Mouse (Mus musculus) bone marrow macrophage, adult 2 months (primary cell): Measurements from ENCODE around the gene Rbm6. TPM values are rescaled to one million over a fixed set of nuclear protein-coding genes. Genes with fewer than 3 reads are reported as not detected.

Source experiments
- H3K27ac ChIP-seq: 2 replicates; pipeline ENCODE4 v1.5.1; 2012; ENCODE audit warnings: low read depth, low read length; ENCODE audit not compliant: insufficient read depth
- H3K4me1 ChIP-seq: 2 replicates; pipeline ENCODE4 v1.6.1; 2012; ENCODE audit warnings: low read length; ENCODE audit not compliant: control insufficient read depth, insufficient read depth
- H3K4me3 ChIP-seq: 2 replicates; pipeline ENCODE4 v1.5.1; 2012; ENCODE audit warnings: mild to moderate bottlenecking, low read length, moderate library complexity; ENCODE audit not compliant: insufficient read depth
- CTCF ChIP-seq: IDR thresholded peaks from 2 replicates; pipeline ENCODE4 v1.5.1; 2012; ENCODE audit warnings: low read depth, mild to moderate bottlenecking, low read length, moderate library complexity
- POLR2A ChIP-seq: IDR thresholded peaks from 2 replicates; pipeline ENCODE4 v1.6.1; 2012; ENCODE audit warnings: mild to moderate bottlenecking, low read depth, low read length, borderline replicate concordance
- polyA plus RNA-seq: library from polyadenylated mRNA; stranded (reverse); fragments of >200 nt; gene quantifications from 2 replicates; pipeline ENCODE4 v1.2.4, GENCODE M21; 2012; ENCODE audit not compliant: missing spikeins, insufficient read depth, insufficient read length

Gene Rbm6
- polyA plus RNA-seq, 1 experiment = 73.5 TPM

DNA sequence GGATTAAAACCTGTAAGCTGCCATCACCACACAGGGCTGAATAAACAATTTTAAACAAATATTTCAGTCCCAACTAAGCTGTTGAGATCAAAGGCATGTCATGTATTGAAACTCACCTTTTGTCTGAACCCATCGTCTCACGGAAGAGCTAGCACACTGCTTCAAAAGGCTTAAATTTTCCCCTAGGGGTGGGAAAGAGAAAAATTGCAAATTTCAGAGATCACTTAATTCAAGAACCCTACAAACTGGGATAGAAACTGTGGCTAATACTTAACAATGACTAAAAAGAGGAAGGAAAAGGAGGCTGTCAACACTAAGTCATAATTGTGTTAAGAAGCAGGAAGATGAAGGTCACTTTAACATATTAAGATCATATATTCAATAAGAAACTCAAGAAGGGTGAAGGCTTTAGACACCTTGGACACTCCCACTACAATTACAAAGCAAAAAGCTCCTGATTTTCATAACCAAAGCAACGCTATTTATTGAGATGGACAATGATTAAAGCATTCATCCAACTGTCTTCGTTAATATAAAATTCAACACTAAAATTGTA lies 103.5 kb downstream of the Rbm6 start:
- Histone ChIP-seq H3K4me3 (peak overlapping the region; percentile 95), H3K4me1 (peaks cover 6% of the 10 kb centered on the region), H3K27ac (peak overlapping the region; percentile 79)
- TF ChIP-seq POLR2A = no peak
- no peak for TF ChIP-seq CTCF

DNA sequence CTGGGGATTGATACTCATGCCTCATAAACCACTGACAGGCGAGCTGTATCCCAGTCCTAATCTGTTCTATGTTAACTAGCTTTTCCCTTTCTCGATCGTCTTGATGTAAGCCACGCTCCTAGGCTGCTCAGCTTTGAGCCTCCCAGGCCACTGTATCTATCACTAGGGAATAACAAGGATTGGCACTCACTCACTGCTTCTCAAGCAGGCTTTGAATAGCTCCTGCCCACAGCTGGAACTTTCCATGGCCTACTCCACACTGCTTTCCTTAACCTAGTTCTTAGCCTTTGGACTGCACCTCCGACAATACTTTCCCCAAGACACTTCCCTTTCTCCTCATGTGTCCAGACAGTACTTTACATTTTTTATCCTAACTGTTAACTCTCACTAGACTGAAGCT lies 104.2 kb downstream of the Rbm6 start:
- Histone ChIP-seq H3K4me3 (peak overlapping the region; percentile 11; the same call in 1 of the 2 replicates), H3K4me1 (peaks cover 6% of the 10 kb centered on the region), H3K27ac (no peak overlapping the region)
- TF ChIP-seq POLR2A (no peak), CTCF (no peak)

DNA sequence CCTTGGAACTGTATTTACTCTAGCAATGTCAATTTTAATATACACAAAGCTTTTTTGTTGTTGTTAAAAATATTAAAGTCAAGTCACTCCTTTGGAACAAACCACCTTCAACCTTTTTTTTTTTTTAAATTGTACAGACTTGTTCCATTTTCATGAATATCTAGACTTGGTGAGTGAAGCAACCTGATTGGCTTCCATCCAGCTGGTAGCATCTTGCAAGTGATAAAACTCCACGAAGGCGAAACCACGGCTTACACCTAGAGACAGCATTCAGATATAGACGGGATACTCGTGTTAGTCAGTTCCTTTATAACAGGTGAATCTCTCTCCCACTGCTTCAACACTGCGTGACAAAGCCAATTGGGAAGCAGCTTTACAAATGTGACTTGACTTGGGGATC lies 113.4 kb downstream of the Rbm6 start:
- TF ChIP-seq POLR2A (no peak), CTCF (no peak)
- Histone ChIP-seq H3K4me3 (no peak overlapping the region), H3K27ac (no peak overlapping the region), H3K4me1 (no peaks in the 10 kb centered on the region)

DNA sequence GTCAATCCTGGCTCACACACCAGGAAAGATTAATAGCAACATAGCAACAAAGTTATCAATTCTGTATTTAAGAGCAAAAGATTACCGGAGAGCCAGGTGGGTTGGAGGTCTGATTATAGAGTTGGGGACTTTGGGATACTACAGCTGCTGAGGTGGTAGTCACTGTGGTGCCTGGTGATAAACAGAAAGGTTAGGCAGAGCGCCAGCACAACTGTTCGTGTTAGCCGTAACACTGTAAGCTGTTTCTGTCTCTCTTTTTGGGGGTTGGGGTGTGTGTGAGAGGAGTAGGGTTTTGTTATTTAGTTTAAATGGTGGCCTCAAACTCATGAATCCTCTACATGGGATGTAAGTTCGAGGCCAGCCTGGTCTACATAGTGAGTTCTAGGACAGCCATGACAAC lies 122.7 kb downstream of the Rbm6 start:
- no peak overlapping the region for H3K4me3 ChIP-seq
- H3K4me1 ChIP-seq = peaks cover 19% of the 10 kb centered on the region
- no peak overlapping the region for H3K27ac ChIP-seq
- no peak for TF ChIP-seq POLR2A
- TF ChIP-seq CTCF = no peak

DNA sequence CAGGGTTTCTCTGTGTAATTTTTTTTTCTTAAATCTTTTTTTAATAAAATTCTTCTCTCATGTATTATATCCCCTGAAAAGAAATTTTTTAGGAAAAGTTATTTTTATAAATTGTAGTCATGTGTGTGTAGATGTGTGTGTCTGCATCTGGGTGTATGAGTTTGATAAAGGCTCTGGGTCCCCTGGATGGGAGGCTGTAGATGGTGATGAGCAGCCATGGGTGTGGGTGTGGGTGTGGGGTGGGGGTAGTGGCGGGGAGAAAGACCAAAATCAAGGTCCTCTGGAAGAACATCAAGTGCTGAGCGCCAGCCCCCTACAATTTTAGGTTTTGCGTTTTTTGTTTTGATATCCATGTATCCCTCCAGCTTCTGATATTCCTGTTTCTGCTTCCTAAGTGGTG lies 125.0 kb downstream of the Rbm6 start:
- peak overlapping the region; percentile 55 for H3K27ac ChIP-seq
- H3K4me1 ChIP-seq = peaks cover 38% of the 10 kb centered on the region
- TF ChIP-seq POLR2A = no peak
- TF ChIP-seq CTCF = no peak

GRCm38 (mm10) chr9:107747310-107747709 lies 125.7 kb downstream of the Rbm6 start:
- H3K4me3 ChIP-seq = no peak overlapping the region
- H3K4me1 ChIP-seq = peaks cover 38% of the 10 kb centered on the region
- peak overlapping the region; percentile 78 for H3K27ac ChIP-seq
- no peak for TF ChIP-seq POLR2A
- no peak for TF ChIP-seq CTCF

More for the DNA sequence above, 125.0 kb downstream of the Rbm6 start:
- H3K4me3 ChIP-seq = no peak overlapping the region

- Histone ChIP-seq H3K4me1 (peaks cover 38% of the 10 kb centered on the region), H3K4me3 (no peak overlapping the region), H3K27ac (peak overlapping the region; percentile 78)
- TF ChIP-seq CTCF (no peak), POLR2A (no peak)
Observed at GRCm38 (mm10) chr9:107746679-107747078, 126.4 kb downstream of the Rbm6 start.

DNA sequence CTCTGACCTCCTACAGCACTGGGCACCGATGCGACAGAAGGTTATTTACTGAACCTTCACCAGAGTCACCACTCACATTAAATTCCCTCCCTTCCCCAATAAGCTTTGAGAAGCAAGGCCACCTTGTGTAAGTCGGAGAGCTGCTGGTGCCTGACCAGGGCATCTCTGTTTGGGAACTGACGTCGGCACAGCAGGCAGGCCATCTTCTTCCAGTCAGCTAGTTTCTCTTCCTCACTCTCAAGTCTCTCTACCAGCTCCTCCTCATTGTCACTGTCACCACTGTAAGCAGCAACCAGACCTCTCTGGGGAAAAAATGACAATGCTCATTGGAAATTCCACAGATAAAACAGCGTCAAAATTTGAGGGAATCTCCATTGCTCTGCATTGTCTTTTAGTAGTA lies 129.0 kb downstream of the Rbm6 start:
- peak overlapping the region; percentile 64 for H3K27ac ChIP-seq
- TF ChIP-seq POLR2A = no peak
- peaks cover 36% of the 10 kb centered on the region for H3K4me1 ChIP-seq
- no peak overlapping the region for H3K4me3 ChIP-seq

- no peak for TF ChIP-seq POLR2A
- TF ChIP-seq CTCF = 0 out of 2 replicates have a peak, but pooled peaks have one; percentile 35
- no peak overlapping the region for H3K27ac ChIP-seq
- H3K4me3 ChIP-seq = no peak overlapping the region
- peaks cover 6% of the 10 kb centered on the region for H3K4me1 ChIP-seq
Observed at GRCm38 (mm10) chr9:107738841-107739202, 134.2 kb downstream of the Rbm6 start.

DNA sequence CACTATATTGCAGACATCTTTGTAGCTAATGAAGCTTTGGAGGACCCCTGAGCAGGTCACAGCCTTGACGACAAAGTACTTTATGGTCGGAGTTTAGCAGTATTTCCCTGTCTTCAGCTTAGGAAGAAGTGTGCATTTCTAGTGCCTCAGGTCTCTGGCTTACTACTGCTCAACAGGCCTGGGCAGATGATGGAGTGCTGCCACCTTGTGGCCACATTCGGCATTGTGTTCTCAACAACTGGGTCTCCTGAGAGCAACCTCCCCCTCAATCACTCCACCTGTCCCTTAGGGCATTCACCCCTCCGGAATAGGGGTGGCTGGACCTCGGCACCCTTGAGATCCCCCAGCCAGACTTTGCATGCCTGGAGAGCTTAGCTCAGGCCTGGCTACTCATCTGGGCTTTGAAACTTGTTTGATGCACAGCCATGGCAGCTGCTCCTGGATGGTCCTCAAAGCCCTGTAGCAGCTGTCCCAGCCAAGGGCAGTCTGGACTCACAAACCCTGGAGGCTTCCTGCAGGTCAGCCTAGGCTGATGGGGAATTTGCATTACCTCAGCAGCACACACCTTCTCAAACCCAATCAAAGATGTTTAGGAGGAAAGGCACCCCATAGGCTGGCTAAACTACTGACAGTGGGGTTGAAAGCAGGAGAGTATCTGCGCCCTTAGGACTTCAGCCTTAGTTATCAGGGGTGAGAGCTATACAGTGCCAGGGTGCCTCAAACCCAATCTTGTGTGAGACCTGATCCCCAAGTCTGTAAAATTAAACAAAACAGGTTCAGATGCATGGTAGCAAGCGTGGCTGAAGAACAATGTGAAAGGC lies 134.8 kb downstream of the Rbm6 start:
- Histone ChIP-seq H3K4me3 (no peak overlapping the region), H3K4me1 (peaks cover under 1% of the 10 kb centered on the region; the same call in 1 of the 2 replicates), H3K27ac (no peak overlapping the region)
- peak; percentile 92 for TF ChIP-seq CTCF
- no peak for TF ChIP-seq POLR2A

DNA sequence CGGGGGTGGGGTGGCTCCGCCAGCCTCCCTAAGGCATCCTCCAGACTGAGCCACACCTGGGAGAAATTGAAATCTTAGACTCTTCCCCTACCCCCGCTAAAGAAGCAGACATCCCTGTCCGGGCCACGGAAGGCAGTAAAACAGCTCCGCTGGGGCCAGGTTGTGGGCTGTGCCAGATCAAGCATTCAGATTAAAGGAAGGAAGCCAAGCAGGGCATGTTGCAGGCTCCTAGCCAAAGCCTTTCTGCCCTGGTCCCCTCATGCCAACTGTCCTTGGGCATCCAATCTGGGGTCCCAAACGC lies 136.9 kb downstream of the Rbm6 start:
- TF ChIP-seq POLR2A = no peak
- no peak for TF ChIP-seq CTCF
- no peak overlapping the region for H3K4me3 ChIP-seq

More for the DNA sequence above, 136.9 kb downstream of the Rbm6 start:
- Histone ChIP-seq H3K4me1 (no peaks in the 10 kb centered on the region), H3K27ac (no peak overlapping the region)
